Mouse (Mus musculus): ENCODE results near the gene Aida. TPM values are rescaled to one million over a fixed set of nuclear protein-coding genes. Genes with fewer than 3 reads are reported as not detected.

The Aida gene
- 14.0 and 14.2 TPM in 2 replicates for polyA plus RNA-seq (2015; fragmentation: Nextera tagmentation; extraction: Ambion mirVana)

- Histone ChIP-seq H3K4me2 (ENCODE audit: low read depth, low read length) (peak within 1 kb of the TSS; percentile 60), H3K4me1 (ENCODE audit: control insufficient read depth, low read depth, low read length) (no peaks in the 10 kb centered on the region), H3K4me3 (ENCODE audit: low read depth, low read length) (peak within 1 kb of the TSS; percentile 64), H3K27ac (ENCODE audit: low read length) (peak within 1 kb of the TSS; percentile 59), H3K9ac (ENCODE audit: low read depth, low read length) (peak within 1 kb of the TSS; percentile 64), H3K27me3 (ENCODE audit: control insufficient read depth, insufficient read depth, low read depth, low read length) (no peaks in the 10 kb centered on the region), H3K36me3 (ENCODE audit: control insufficient read depth, insufficient read depth) (peaks cover 8% of the 10 kb centered on the region), H3K9me3 (replicated peaks; ENCODE audit: control insufficient read depth, low read length) (no peaks in the 10 kb centered on the region)
- under 1% methylated on average over 26 of the region's 26 CpGs for WGBS (ENCODE audit: insufficient replicate concordance)
- ATAC-seq (ENCODE audit: low read depth), result peak; percentile 2
Measured at GRCm38 (mm10) chr1:183296465-183296864, at the start of gene Aida. Aida (plus strand) TSS chr1:183296590.

GRCm38 (mm10) chr1:183248144-183248543, 48.2 kb upstream of the Aida start:
- Histone ChIP-seq H3K36me3 (ENCODE audit: control insufficient read depth, insufficient read depth) (no peaks in the 10 kb centered on the region), H3K9ac (ENCODE audit: low read depth, low read length) (no peak overlapping the region), H3K27me3 (ENCODE audit: control insufficient read depth, insufficient read depth, low read depth, low read length) (no peaks in the 10 kb centered on the region), H3K9me3 (replicated peaks; ENCODE audit: control insufficient read depth, low read length) (no peaks in the 10 kb centered on the region), H3K4me2 (ENCODE audit: low read depth, low read length) (no peak overlapping the region), H3K4me3 (ENCODE audit: low read depth, low read length) (no peak overlapping the region), H3K27ac (ENCODE audit: low read length) (no peak overlapping the region), H3K4me1 (ENCODE audit: control insufficient read depth, low read depth, low read length) (no peaks in the 10 kb centered on the region; the same call in 1 of the 2 replicates)
- peak; percentile 62 for ATAC-seq (ENCODE audit: low read depth)
- WGBS (ENCODE audit: insufficient replicate concordance), result 8% methylated on average over 1 of the region's 1 CpGs

DNA sequence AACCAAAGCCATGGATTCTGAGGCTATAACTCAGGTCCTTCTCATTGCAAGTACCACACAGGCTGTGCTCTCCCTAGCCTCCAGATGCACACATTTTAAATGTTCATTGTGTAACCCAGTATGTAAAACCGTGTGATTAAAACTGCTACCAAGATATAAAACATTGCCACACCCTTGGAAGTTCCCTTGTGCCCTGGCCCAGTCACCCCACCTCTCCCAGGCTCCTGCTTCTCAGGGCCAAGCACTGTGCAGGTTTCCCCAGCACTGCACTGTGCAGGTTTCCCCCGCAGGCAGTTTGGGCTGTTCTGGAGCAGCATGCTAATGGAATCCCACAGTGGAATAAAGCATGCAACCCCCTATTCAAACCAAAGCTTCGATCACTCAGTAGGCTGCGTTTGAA, 45.8 kb upstream of the Aida start:
- Histone ChIP-seq H3K4me3 (ENCODE audit: low read depth, low read length) (no peak overlapping the region), H3K36me3 (ENCODE audit: control insufficient read depth, insufficient read depth) (no peaks in the 10 kb centered on the region), H3K4me1 (ENCODE audit: control insufficient read depth, low read depth, low read length) (no peaks in the 10 kb centered on the region; the same call in 1 of the 2 replicates), H3K27me3 (ENCODE audit: control insufficient read depth, insufficient read depth, low read depth, low read length) (no peaks in the 10 kb centered on the region), H3K4me2 (ENCODE audit: low read depth, low read length) (no peak overlapping the region), H3K9ac (ENCODE audit: low read depth, low read length) (no peak overlapping the region), H3K9me3 (replicated peaks; ENCODE audit: control insufficient read depth, low read length) (no peaks in the 10 kb centered on the region), H3K27ac (ENCODE audit: low read length) (no peak overlapping the region)
- ATAC-seq (ENCODE audit: low read depth), result 0 out of 2 replicates have a peak, but pooled peaks have one; percentile 39
- WGBS (ENCODE audit: insufficient replicate concordance), result 52% methylated on average over 4 of the region's 4 CpGs

- Histone ChIP-seq H3K4me1 (ENCODE audit: control insufficient read depth, low read depth, low read length) (no peaks in the 10 kb centered on the region; the same call in 1 of the 2 replicates), H3K36me3 (ENCODE audit: control insufficient read depth, insufficient read depth) (no peaks in the 10 kb centered on the region), H3K9ac (ENCODE audit: low read depth, low read length) (no peak overlapping the region), H3K4me2 (ENCODE audit: low read depth, low read length) (no peak overlapping the region), H3K27me3 (ENCODE audit: control insufficient read depth, insufficient read depth, low read depth, low read length) (no peaks in the 10 kb centered on the region), H3K27ac (ENCODE audit: low read length) (no peak overlapping the region), H3K4me3 (ENCODE audit: low read depth, low read length) (no peak overlapping the region), H3K9me3 (replicated peaks; ENCODE audit: control insufficient read depth, low read length) (no peaks in the 10 kb centered on the region)
- ATAC-seq (ENCODE audit: low read depth), result no peak
- WGBS (ENCODE audit: insufficient replicate concordance), result 56% methylated on average over 2 of the region's 2 CpGs
Measured at GRCm38 (mm10) chr1:183251818-183252217, 44.6 kb upstream of the Aida start.

- WGBS (ENCODE audit: insufficient replicate concordance), result 70% methylated on average over 10 of the region's 10 CpGs
- Histone ChIP-seq H3K27ac (ENCODE audit: low read length) (no peak overlapping the region), H3K9ac (ENCODE audit: low read depth, low read length) (no peak overlapping the region), H3K4me3 (ENCODE audit: low read depth, low read length) (no peak overlapping the region), H3K36me3 (ENCODE audit: control insufficient read depth, insufficient read depth) (no peaks in the 10 kb centered on the region), H3K4me1 (ENCODE audit: control insufficient read depth, low read depth, low read length) (no peaks in the 10 kb centered on the region; the same call in 1 of the 2 replicates), H3K27me3 (ENCODE audit: control insufficient read depth, insufficient read depth, low read depth, low read length) (no peaks in the 10 kb centered on the region), H3K9me3 (replicated peaks; ENCODE audit: control insufficient read depth, low read length) (no peaks in the 10 kb centered on the region), H3K4me2 (ENCODE audit: low read depth, low read length) (no peak overlapping the region)
- ATAC-seq (ENCODE audit: low read depth), result no peak
Measured at GRCm38 (mm10) chr1:183252574-183252973, 43.8 kb upstream of the Aida start.

- 57% methylated on average over 13 of the region's 13 CpGs for WGBS (ENCODE audit: insufficient replicate concordance)
- H3K9me3 ChIP-seq (replicated peaks; ENCODE audit: control insufficient read depth, low read length), result no peaks in the 10 kb centered on the region
- ATAC-seq (ENCODE audit: low read depth), result peak; percentile 41; the same call in 1 of the 2 replicates
Measured at GRCm38 (mm10) chr1:183264145-183265008, 32.0 kb upstream of the Aida start.

GRCm38 (mm10) chr1:183265921-183266467, 30.4 kb upstream of the Aida start:
- Histone ChIP-seq H3K4me3 (ENCODE audit: low read depth, low read length) (no peak overlapping the region), H3K9me3 (replicated peaks; ENCODE audit: control insufficient read depth, low read length) (no peaks in the 10 kb centered on the region), H3K4me1 (ENCODE audit: control insufficient read depth, low read depth, low read length) (no peaks in the 10 kb centered on the region; the same call in 1 of the 2 replicates), H3K9ac (ENCODE audit: low read depth, low read length) (no peak overlapping the region), H3K27me3 (ENCODE audit: control insufficient read depth, insufficient read depth, low read depth, low read length) (no peaks in the 10 kb centered on the region), H3K27ac (ENCODE audit: low read length) (no peak overlapping the region), H3K4me2 (ENCODE audit: low read depth, low read length) (no peak overlapping the region), H3K36me3 (ENCODE audit: control insufficient read depth, insufficient read depth) (no peaks in the 10 kb centered on the region)
- ATAC-seq (ENCODE audit: low read depth), result peak; percentile 13; the same call in 1 of the 2 replicates
- 31% methylated on average over 14 of the region's 14 CpGs for WGBS (ENCODE audit: insufficient replicate concordance)

More at GRCm38 (mm10) chr1:183264145-183265008, 32.0 kb upstream of the Aida start:
- no peak overlapping the region for H3K4me2 ChIP-seq (ENCODE audit: low read depth, low read length)
- H3K9ac ChIP-seq (ENCODE audit: low read depth, low read length), result no peak overlapping the region
- no peaks in the 10 kb centered on the region; the same call in 1 of the 2 replicates for H3K4me1 ChIP-seq (ENCODE audit: control insufficient read depth, low read depth, low read length)
- no peak overlapping the region for H3K27ac ChIP-seq (ENCODE audit: low read length)
- H3K27me3 ChIP-seq (ENCODE audit: control insufficient read depth, insufficient read depth, low read depth, low read length), result no peaks in the 10 kb centered on the region
- no peak overlapping the region for H3K4me3 ChIP-seq (ENCODE audit: low read depth, low read length)
- no peaks in the 10 kb centered on the region for H3K36me3 ChIP-seq (ENCODE audit: control insufficient read depth, insufficient read depth)

GRCm38 (mm10) chr1:183267666-183268065, 28.7 kb upstream of the Aida start:
- no peak for ATAC-seq (ENCODE audit: low read depth)
- Histone ChIP-seq H3K27ac (ENCODE audit: low read length) (no peak overlapping the region), H3K4me1 (ENCODE audit: control insufficient read depth, low read depth, low read length) (no peaks in the 10 kb centered on the region; the same call in 1 of the 2 replicates), H3K4me3 (ENCODE audit: low read depth, low read length) (no peak overlapping the region), H3K36me3 (ENCODE audit: control insufficient read depth, insufficient read depth) (no peaks in the 10 kb centered on the region), H3K9me3 (replicated peaks; ENCODE audit: control insufficient read depth, low read length) (no peaks in the 10 kb centered on the region), H3K9ac (ENCODE audit: low read depth, low read length) (no peak overlapping the region), H3K27me3 (ENCODE audit: control insufficient read depth, insufficient read depth, low read depth, low read length) (no peaks in the 10 kb centered on the region), H3K4me2 (ENCODE audit: low read depth, low read length) (no peak overlapping the region)
- WGBS (ENCODE audit: insufficient replicate concordance), result 69% methylated on average over 6 of the region's 6 CpGs

Data from liver, embryonic 16.5 days (tissue).